Mouse (Mus musculus): ENCODE results near the gene Hip1.

DNA sequence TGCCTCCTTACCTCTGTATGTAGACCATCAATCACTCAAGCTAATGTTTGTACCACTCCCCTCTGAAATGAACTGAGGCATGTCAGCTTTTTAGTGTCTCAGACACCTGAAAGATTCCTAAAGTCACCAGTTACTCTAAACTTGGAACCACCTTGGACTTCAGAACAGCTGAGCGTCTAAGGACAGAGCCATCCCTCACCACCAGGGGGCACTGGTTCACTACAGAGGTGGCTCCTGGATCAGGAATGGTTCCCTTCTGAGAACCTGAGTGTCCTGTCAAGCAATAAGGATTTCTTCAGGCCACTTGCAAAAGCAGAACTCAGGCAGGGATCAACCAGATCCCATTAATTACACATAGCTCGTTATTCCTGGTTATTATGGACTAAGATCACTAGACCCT is 144.7 kb downstream of the Hip1 start:
- TF ChIP-seq CTCF (IDR thresholded peaks at IDR 0.05; ENCODE audit: low read depth) (peak; percentile 97), EP300 (IDR thresholded peaks at IDR 0.05; ENCODE audit: low read depth) (no peak)
